Mouse (Mus musculus) small intestine, adult 2 months (tissue): ENCODE results near the gene Cgas. TPM values are rescaled to one million over a fixed set of nuclear protein-coding genes. Genes with fewer than 3 reads are reported as not detected.

Source experiments
- H3K27ac ChIP-seq: fragments of 200-500 bp; 2 replicates; pipeline ENCODE4 v1.5.1; 2012; ENCODE audit warnings: low read depth, low read length, control low read depth, inconsistent platforms; ENCODE audit not compliant: insufficient read depth
- H3K27me3 ChIP-seq: fragments of 200-500 bp; 2 replicates; pipeline ENCODE4 v1.6.1; 2012; ENCODE audit warnings: mild to moderate bottlenecking, moderate library complexity, low read length, inconsistent platforms; ENCODE audit not compliant: control insufficient read depth, insufficient read depth
- H3K36me3 ChIP-seq: fragments of 200-500 bp; 2 replicates; pipeline ENCODE4 v1.6.1; 2012; ENCODE audit warnings: mild to moderate bottlenecking, low read length, control low read depth, inconsistent platforms; ENCODE audit not compliant: control insufficient read depth, insufficient read depth
- H3K4me1 ChIP-seq: fragments of 200-500 bp; 2 replicates; pipeline ENCODE4 v1.6.1; 2012; ENCODE audit warnings: low read length, inconsistent platforms, mixed read lengths; ENCODE audit not compliant: control insufficient read depth, insufficient read depth, insufficient read length
- H3K4me3 ChIP-seq: fragments of 200-500 bp; 2 replicates; pipeline ENCODE4 v1.5.1; 2012; ENCODE audit warnings: low read depth, mild to moderate bottlenecking, control low read depth, inconsistent platforms, low read length, moderate library complexity
- CTCF ChIP-seq: fragments of 200-500 bp; IDR thresholded peaks from 2 replicates; pipeline ENCODE4 v1.5.1; 2012; ENCODE audit warnings: low read depth, mild to moderate bottlenecking, control low read depth, inconsistent platforms, low read length, moderate library complexity, mixed read lengths; ENCODE audit not compliant: insufficient replicate concordance, insufficient read length; ENCODE audit errors: extremely low read depth
- POLR2A ChIP-seq: fragments of 200-500 bp; IDR thresholded peaks from 2 replicates; pipeline ENCODE4 v1.6.1; 2012; ENCODE audit warnings: low read depth, mild to moderate bottlenecking, control low read depth, inconsistent platforms, low read length, moderate library complexity
- whole genome bisulfite sequencing: fragments of 180-500 bp; shearing (Covaris S2); methylation state at CpG from one replicate; pipeline ENCODE4 v1.1.7; 2018; 5-methylcytosine and 5-hydroxymethylcytosine counted together
- polyA plus RNA-seq: library from polyadenylated mRNA; depleted of rRNA; stranded (reverse); fragments of >200 nt; gene quantifications from 2 replicates; pipeline ENCODE4 v1.2.3, GENCODE M21; 2012

Gene Cgas
- polyA plus RNA-seq, 1 experiment: 0.86 TPM

DNA sequence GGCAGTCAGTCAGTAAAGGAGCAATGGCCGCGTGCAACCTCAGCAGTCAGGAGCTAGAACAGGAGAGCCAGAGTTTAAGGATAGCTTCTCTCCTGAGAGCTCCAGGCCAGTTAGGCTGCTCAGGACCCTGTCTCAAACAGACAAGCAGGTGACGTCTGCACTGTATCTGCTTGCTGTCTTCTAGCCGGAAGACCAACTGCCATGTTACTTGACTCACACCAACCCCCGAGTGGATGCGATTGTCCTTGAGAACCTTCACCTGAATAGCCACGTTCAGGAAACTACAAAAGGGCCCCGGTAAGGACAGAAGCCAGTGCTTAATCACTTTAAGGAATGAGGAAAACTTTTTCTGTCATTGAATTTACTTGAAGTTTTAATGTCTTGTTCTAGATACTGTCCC, 14.0 kb upstream of the Cgas start:
- Histone ChIP-seq H3K27me3 (no peaks in the 10 kb centered on the region), H3K27ac (no peak overlapping the region), H3K4me3 (no peak overlapping the region), H3K4me1 (no peaks in the 10 kb centered on the region), H3K36me3 (peaks cover 54% of the 10 kb centered on the region)
- 88% methylated on average over 8 of the region's 8 CpGs for WGBS
- TF ChIP-seq CTCF (no peak), POLR2A (no peak)

GRCm38 (mm10) chr9:78451382-78451781, 8.3 kb upstream of the Cgas start:
- H3K4me3 ChIP-seq: no peak overlapping the region
- WGBS: 73% methylated on average over 4 of the region's 4 CpGs
- H3K36me3 ChIP-seq: peaks cover 26% of the 10 kb centered on the region
- H3K4me1 ChIP-seq: no peaks in the 10 kb centered on the region
- no peaks in the 10 kb centered on the region for H3K27me3 ChIP-seq
- no peak for TF ChIP-seq CTCF
- no peak for TF ChIP-seq POLR2A
- H3K27ac ChIP-seq: no peak overlapping the region

DNA sequence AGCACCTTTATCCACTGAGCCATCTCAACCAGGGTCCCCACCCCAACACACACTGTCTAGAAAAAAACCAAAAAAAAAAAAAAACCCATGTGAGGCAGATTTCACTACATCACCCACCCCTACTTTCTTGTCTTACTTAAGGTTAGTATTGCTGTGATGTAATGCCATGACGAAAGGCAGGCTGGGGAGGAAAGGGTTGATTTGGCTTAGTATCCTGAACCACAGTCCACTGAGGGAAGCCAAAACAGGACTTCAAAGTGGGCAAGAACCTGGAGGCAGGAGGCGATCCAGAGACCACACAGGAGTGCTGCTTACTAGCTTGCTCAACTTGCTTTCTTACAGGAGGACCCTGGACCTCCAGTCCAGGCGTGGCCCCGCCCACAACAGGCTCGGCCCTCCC, 7.4 kb upstream of the Cgas start:
- Histone ChIP-seq H3K4me1 (no peaks in the 10 kb centered on the region), H3K27ac (no peak overlapping the region), H3K27me3 (no peaks in the 10 kb centered on the region), H3K36me3 (peaks cover 24% of the 10 kb centered on the region), H3K4me3 (no peak overlapping the region)
- TF ChIP-seq POLR2A (no peak), CTCF (no peak)
- WGBS: 70% methylated on average over 5 of the region's 5 CpGs

DNA sequence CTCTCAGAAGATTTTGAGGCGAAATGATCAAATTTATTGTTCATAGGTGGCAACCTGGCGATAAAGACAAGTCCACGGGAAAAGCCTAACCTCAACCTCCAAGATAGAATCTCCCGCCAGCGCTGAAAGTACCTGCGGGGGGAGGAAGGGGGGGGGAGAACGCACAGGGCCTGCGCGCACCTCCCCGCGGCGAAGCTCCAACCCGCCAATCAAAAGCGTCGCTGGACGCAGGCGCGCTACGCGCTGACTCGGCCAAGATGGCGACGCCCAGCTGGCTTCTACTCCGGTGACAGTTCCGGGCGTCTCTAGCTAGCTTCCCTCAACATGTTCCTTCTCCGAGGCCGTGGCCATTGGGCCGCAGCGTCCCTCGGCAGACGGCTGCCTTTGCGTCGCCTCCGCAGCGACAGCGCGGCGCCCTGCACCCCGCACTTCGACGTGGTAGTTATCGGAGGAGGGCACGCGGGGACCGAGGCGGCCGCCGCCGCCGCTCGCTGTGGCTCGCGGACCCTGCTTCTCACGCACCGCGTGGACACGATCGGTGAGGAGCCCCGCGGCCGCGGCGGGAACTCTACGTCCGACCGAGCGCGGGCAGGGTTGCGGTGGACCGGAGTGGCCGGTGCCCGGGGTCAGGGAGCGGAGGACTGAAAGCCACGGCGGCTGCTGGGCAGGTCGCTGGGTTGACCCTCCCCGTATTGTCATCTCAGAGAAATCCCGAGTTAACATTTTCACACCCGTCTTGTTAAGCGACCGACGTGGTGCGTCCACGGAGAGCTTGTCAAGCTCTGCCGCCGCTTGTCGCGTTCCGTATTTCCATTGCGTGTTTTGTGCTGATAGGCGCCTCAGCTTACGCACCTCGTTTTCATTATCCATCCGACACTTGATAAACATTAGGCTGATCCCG, 5.2 kb upstream of the Cgas start, which contains the start of the genes Mto1 and Gm17324:
Mto1 (plus strand) TSS at position 236 of the 901 bp plus-strand sequence.
Gm17324 (minus strand) TSS at position 814 of the 901 bp plus-strand sequence.
- H3K4me3 ChIP-seq: peak within 1 kb of the TSS; percentile 90
- H3K4me1 ChIP-seq: no peaks in the 10 kb centered on the region; the same call in 1 of the 2 replicates
- H3K27ac ChIP-seq: peak within 1 kb of the TSS; percentile 71
- no peaks in the 10 kb centered on the region for H3K27me3 ChIP-seq
- under 1% methylated on average over 96 of the region's 96 CpGs for WGBS
- H3K36me3 ChIP-seq: peaks cover 13% of the 10 kb centered on the region
- TF ChIP-seq CTCF: no peak
- peak; percentile 60; the same call in 1 of the 2 replicates for TF ChIP-seq POLR2A

- 27% methylated on average over 9 of the region's 9 CpGs for WGBS
- Histone ChIP-seq H3K27me3 (no peaks in the 10 kb centered on the region), H3K4me3 (peak overlapping the region; percentile 90), H3K36me3 (peaks cover 8% of the 10 kb centered on the region; the same call in 1 of the 2 replicates), H3K27ac (no peak overlapping the region), H3K4me1 (no peaks in the 10 kb centered on the region; the same call in 1 of the 2 replicates)
- TF ChIP-seq POLR2A: no peak
These were observed 4.6 kb upstream of the Cgas start for GRCm38 (mm10) chr9:78447606-78447972.

DNA sequence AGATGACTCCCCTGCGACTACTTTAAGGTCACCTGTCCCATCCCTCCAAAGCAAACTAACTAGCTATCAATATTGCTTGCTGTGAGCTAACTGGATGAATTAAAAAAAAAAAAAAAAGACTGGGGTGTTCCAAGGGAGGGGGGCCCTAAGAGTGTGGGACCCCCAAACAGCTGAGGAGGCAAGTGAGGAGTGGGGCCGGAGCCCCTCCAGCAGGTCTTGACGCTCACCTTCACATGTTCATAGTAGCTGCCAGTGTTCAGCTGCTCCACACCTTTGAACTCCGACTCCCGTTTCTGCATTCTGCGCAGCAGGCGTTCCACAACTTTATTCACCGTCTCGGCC, 829 bp downstream of the Cgas start:
- Histone ChIP-seq H3K27ac (no peak overlapping the region), H3K4me1 (peaks cover 2% of the 10 kb centered on the region), H3K27me3 (no peaks in the 10 kb centered on the region), H3K36me3 (no peaks in the 10 kb centered on the region), H3K4me3 (peak overlapping the region; percentile 73)
- WGBS: 2% methylated on average over 9 of the region's 9 CpGs
- TF ChIP-seq CTCF (no peak), POLR2A (no peak)

DNA sequence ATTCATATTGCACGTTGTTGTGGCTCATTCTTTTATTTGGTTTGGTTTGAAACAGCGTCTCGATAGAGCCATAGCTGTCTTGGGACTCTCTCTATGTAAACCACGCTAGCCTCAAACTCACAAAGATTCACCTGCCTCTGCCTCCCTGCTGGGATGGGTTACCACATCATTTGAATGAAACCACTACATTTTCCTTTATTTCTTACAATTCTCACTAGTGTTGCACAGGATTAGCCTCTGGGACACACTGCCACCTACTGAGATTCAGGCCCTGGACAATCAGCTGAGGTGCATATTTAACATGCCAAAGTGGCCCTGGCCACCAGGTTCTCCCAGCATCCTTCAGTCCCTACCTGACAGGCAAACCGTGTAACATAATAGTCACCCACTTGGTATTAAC, 3.6 kb downstream of the Cgas start:
- Histone ChIP-seq H3K4me3 (no peak overlapping the region), H3K36me3 (peaks cover 5% of the 10 kb centered on the region; the same call in 1 of the 2 replicates), H3K4me1 (peaks cover 2% of the 10 kb centered on the region), H3K27me3 (no peaks in the 10 kb centered on the region), H3K27ac (no peak overlapping the region)
- 70% methylated on average over 5 of the region's 5 CpGs for WGBS
- TF ChIP-seq CTCF (no peak), POLR2A (no peak)
